Mouse (Mus musculus): ENCODE data around the gene Tada2b. TPM values are rescaled to one million over a fixed set of nuclear protein-coding genes. Genes with fewer than 3 reads are reported as not detected.

Gene Tada2b
- total RNA-seq, 2 experiments from 2014 or later: 32.6 to 34.1 TPM

DNA sequence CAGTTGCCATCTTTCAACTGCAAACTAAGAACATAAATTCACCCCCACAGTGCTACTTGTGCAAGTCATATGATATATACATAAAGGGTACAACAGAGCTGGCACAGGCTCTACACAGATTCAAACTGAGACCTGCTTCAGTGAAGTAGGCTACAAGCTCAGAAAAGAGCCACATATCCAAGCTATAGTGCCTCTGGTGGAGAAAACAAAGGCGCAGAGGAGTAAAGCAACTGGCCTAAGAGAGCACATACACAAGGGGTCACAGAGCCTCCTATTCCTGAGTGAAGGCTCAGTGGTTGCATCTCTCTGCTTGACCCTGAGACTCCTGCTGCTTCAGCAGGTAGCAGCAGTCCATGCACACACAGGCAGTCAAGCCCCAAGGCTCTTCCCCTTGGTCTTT lies 3.0 kb downstream of the Tada2b start:
- no peak for DNase-seq (ENCODE audit: extremely low spot score in 1 of 2, low spot score in 1 of 2)

DNA sequence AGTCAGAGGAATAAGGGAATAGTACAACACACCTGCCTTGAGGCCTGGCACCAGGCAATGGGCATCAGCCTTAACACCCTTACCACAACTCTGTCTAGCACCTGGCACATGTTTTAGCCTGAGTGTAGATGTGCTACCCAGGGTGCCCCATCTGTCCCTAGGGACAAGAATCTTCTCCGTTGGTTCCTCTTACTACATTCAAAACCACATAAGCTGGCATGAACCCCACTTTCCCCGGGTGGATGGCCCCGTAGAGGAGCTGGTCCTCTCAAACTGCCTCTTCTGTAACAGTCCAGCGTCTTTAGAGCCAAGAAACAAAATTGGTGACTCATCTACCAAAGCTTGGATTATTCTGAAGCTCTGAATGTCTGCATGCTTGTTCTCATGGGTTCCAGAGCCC lies 3.7 kb downstream of the Tada2b start:
- no peak for DNase-seq (ENCODE audit: extremely low spot score in 1 of 2, low spot score in 1 of 2)

- no peak for DNase-seq (ENCODE audit: extremely low spot score in 1 of 2, low spot score in 1 of 2)
Measured at GRCm38 (mm10) chr5:36479735-36480134, 4.3 kb downstream of the Tada2b start.

- DNase-seq (ENCODE audit: extremely low spot score in 1 of 2, low spot score in 1 of 2): no peak
Measured at GRCm38 (mm10) chr5:36478540-36479420, 5.3 kb downstream of the Tada2b start.

GRCm38 (mm10) chr5:36477486-36477885 lies 6.6 kb downstream of the Tada2b start:
- DNase-seq (ENCODE audit: extremely low spot score in 1 of 2, low spot score in 1 of 2): no peak

DNA sequence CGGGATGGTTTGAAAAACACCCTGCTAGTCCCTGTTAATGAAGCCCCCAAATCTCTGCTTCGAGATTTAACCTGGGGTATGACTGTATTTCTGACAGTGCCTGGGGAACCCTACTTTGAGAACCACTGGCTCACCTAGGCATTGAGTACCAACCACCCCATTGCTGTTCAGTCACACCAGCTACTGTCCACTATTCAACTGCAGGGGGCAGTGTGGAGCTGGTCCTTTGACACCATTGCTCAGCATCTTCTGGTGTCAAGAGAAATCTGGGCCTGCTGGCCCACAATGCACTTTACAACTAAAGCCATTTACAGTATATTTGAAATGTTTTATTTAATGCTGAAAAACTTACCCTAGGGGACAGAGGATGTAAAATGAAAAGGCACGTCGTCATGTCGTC lies 9.8 kb downstream of the Tada2b start:
- peak in 1 of 2 experiments; percentile 71 for DNase-seq (ENCODE audit: extremely low spot score in 1 of 2, low spot score in 1 of 2)

DNA sequence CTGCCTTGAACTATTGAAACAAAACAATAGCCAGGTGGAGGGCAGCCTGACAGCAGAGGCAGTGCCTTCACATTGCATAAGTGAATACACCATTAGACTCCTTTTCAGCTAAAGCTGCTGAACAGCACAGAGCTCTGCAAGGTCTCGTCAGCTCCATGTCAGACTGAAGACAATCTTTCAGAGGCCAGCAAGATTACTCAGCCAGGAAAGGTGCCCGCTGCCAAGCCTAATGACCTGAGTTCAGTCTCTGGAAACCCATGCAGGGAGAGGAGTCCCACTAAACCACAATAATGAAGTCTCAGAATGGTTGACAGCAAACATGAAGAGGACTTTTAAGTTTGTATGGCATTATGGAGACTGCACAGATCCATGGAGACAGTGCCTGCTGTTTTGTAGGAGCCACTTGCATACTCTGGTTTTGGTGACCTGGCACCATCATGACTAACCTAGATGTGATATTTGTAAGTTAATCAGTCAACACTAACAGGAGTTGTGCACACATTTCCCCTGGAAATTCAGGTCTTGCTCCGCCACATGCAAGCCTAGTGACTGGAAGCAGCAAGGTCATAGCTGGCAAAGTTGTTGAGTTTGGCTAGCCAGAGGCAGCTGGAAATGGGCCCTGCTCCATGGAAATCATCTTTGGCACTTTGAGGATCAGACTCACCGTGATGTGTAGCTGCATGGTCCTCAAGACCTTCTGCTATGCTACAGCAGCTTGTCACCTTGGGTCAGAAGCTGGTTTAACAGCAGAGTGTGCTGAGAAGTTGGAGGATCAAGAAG lies 11.0 kb downstream of the Tada2b start:
- DNase-seq (ENCODE audit: extremely low spot score in 1 of 2, low spot score in 1 of 2): no peak

- DNase-seq (ENCODE audit: extremely low spot score in 1 of 2, low spot score in 1 of 2): no peak
Measured at GRCm38 (mm10) chr5:36471206-36471605, 12.9 kb downstream of the Tada2b start.

DNA sequence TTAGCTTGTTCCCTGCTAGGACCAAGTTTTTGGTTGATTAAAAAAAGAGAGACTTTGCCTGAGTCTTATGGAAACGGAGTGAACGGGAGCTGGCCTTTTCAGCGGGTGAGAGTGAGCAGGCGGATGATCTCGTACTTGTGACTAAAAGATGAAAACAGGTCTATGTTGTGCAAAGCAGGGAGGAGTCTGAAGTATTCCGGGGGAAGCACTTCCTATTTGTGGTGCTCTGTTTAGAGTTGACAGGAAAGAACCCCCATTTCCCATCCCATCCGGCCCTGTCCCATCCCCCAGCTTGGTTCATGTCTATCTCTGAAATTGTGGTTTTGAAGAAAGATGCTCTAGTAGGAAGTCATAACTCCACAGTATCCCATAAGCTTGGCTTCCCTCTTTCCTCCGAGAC lies 18.2 kb downstream of the Tada2b start:
- no peak for DNase-seq (ENCODE audit: extremely low spot score in 1 of 2, low spot score in 1 of 2)

GRCm38 (mm10) chr5:36464709-36465661 lies 19.1 kb downstream of the Tada2b start, which contains the start of gene Grpel1:
Gene Grpel1 (plus strand): TSS chr5:36464998.
- DNase-seq (ENCODE audit: extremely low spot score in 1 of 2, low spot score in 1 of 2): peak; percentile 90 to 95

- no peak for DNase-seq (ENCODE audit: extremely low spot score in 1 of 2, low spot score in 1 of 2)
Measured at GRCm38 (mm10) chr5:36463391-36463790, 20.7 kb downstream of the Tada2b start.

GRCm38 (mm10) chr5:36462810-36463209 lies 21.3 kb downstream of the Tada2b start:
- DNase-seq (ENCODE audit: extremely low spot score in 1 of 2, low spot score in 1 of 2): peak; percentile 70 to 92

GRCm38 (mm10) chr5:36461231-36461630 lies 22.9 kb downstream of the Tada2b start:
- DNase-seq (ENCODE audit: extremely low spot score in 1 of 2, low spot score in 1 of 2): no peak

GRCm38 (mm10) chr5:36460712-36461111 lies 23.4 kb downstream of the Tada2b start:
- no peak for DNase-seq (ENCODE audit: extremely low spot score in 1 of 2, low spot score in 1 of 2)

DNA sequence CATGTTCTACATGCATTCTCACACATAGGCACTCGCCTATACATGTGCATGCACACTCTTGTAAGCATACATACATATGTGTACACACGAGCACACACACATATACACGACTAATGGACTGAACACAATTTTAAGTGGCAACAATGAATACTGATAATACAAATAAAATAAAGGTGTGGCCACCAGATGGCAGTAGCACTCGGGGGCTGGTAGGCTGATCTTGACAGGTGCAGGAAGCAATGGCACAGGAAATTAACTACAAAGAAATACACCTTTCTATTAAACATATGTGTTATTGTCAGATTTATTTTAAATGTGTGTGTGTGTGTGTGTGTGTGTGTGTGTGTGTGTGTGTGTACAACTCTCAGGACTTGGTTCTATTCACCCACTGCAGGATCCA lies 25.2 kb downstream of the Tada2b start:
- DNase-seq (ENCODE audit: extremely low spot score in 1 of 2, low spot score in 1 of 2): peak in 1 of 2 experiments; percentile 61

- DNase-seq (ENCODE audit: extremely low spot score in 1 of 2, low spot score in 1 of 2): no peak
Measured at GRCm38 (mm10) chr5:36457706-36458105, 26.4 kb downstream of the Tada2b start.

DNA sequence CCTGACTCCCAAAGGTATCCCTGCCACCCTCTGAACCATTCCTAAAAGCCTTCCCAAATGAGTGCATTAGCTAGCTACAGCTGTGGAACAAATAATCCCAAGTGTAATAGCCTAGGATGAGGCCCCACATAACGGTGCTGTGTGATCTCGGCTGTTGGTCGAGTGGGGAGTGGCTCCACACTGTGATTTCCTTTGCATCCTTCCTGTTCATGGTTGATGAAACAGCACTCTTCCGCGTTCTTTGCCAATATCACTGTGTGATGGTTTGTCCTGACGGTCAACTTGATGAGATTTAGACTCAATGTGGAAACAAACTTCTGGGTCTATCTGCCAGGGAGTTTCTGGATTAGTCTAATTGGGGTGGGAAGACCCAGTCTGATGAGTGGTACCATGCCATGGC lies 31.3 kb downstream of the Tada2b start:
- no peak for DNase-seq (ENCODE audit: extremely low spot score in 1 of 2, low spot score in 1 of 2)

- DNase-seq (ENCODE audit: extremely low spot score in 1 of 2, low spot score in 1 of 2): no peak
Measured at GRCm38 (mm10) chr5:36451872-36452389, 32.2 kb downstream of the Tada2b start.

DNA sequence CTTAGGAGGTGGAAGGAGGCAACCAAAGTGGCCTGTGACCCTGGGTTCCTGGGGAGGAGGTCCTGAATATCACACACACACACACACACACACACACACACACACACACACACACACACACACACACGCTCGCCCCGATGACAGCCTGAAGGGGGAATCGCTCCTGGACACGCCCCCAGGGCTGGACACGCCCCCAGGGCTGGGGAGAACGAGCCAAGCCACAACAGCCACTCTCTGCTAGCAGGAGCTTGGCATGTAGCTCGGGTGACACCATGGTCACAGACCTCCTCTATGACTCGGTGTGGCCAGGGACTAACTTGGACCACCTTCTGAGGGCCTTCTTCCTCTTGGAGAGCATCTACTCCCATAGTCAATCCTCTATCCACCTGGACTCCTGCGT lies 33.0 kb downstream of the Tada2b start:
- no peak for DNase-seq (ENCODE audit: extremely low spot score in 1 of 2, low spot score in 1 of 2)

DNA sequence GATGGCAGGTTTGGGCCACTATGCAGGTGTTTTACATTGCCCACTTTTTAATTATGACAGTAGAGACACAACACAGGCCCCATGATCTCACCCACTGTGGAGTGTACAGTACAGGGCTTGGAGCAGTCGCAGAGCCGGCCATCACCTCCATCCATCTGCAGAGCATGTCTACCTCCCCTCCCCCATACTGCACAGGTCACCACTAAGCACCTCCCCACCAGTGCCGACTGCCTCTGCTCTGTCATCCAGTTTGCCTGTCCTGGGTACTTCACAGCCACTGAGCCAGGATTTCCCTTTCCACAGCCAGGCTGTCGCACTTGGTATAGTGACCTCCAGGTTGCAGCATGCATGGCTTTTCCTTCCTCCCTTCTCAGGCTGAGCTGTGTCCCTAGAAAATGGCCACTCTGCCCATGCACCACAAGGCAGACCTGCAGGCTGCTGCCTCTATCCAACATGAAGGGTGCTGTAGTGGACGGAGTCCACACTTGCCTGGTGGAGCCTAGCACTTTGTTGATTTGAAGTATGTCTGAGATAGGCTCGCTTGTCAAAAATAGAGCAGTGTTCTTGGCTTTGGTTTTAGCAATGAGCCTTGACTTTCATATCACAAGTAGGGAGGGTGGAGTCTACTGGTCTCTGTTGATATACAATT lies 34.3 kb downstream of the Tada2b start:
- no peak for DNase-seq (ENCODE audit: extremely low spot score in 1 of 2, low spot score in 1 of 2)
